Mouse (Mus musculus): ENCODE results near the gene 4930590J08Rik. TPM values are rescaled to one million over a fixed set of nuclear protein-coding genes. Genes with fewer than 3 reads are reported as not detected.
"Not testable (repeated sequence)": the region's sequence is repeated elsewhere in the genome, so short reads cannot be mapped to it uniquely, and the experiment has no call there.

Gene 4930590J08Rik
- total RNA-seq (2021) = 1 to 10 TPM; 2.4 to 2.9 TPM

GRCm38 (mm10) chr6:91902509-91902908, at the start of gene 4930590J08Rik:
Gene 4930590J08Rik (plus strand): TSS chr6:91902809.
- DNase-seq = not testable (repeated sequence)

GRCm38 (mm10) chr6:91858339-91858738, 44.3 kb upstream of the 4930590J08Rik start:
- no peak for DNase-seq

- no peak for DNase-seq
These were observed 39.8 kb upstream of the 4930590J08Rik start for GRCm38 (mm10) chr6:91862848-91863247.

DNA sequence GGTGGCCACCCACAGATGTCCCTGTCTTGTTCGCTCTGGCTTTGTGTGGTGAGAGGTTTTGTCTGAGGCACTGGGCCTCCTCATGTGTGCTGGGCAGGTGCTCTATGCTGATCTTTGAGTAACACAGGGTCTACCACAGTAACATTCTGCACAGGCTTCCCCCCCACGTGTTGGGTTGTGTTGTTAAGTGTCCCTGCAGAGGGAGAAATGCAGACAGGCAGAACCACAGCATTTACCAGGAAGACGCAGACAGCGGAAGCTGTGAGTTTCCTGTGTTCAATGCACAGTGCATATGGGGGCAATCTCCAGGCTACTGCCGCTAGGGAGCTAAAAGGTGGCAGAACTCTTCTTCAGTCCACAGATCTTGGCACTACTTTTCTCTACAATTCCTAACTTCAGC, 38.0 kb upstream of the 4930590J08Rik start:
- no peak for DNase-seq

DNA sequence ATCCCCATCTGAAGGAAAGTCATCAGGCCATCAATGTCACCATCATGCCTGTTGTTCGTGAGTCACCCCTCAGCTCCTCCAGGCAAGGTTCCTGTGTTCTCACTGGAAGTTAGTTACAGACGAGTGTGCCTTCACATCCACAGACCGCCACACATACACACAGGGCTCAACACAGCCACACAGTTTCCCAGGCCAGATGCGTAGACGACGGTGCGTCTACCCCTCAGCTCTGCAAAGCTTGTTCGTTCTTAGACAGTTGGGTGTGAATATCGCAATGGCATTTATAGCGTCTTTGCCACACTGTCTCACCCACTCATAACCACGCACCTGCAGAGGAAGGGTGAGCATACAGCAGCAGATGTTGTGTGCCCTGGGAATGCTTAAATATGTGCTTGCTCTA, 37.0 kb upstream of the 4930590J08Rik start:
- DNase-seq = no peak

GRCm38 (mm10) chr6:91868091-91868490, 34.5 kb upstream of the 4930590J08Rik start:
- no peak for DNase-seq

DNA sequence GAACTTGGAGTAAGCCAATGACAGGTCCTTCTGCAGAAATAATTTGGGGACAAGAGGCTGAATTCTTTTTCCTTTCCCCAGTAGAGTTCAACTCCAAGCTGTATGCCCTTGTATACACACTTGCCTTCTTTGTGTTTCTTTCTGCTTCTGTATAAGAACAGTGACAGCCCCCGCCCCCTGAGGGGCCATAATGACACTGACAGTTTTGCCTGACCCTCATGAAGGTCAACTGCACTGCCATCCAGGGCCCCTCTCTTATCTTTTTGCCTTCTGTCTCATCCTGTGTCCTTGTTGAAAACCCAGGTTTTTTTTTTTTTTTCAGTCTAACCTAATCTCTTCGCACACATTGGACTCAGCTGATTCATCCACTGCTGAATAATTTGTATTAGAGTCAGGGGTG, 29.8 kb upstream of the 4930590J08Rik start:
- no peak for DNase-seq

DNA sequence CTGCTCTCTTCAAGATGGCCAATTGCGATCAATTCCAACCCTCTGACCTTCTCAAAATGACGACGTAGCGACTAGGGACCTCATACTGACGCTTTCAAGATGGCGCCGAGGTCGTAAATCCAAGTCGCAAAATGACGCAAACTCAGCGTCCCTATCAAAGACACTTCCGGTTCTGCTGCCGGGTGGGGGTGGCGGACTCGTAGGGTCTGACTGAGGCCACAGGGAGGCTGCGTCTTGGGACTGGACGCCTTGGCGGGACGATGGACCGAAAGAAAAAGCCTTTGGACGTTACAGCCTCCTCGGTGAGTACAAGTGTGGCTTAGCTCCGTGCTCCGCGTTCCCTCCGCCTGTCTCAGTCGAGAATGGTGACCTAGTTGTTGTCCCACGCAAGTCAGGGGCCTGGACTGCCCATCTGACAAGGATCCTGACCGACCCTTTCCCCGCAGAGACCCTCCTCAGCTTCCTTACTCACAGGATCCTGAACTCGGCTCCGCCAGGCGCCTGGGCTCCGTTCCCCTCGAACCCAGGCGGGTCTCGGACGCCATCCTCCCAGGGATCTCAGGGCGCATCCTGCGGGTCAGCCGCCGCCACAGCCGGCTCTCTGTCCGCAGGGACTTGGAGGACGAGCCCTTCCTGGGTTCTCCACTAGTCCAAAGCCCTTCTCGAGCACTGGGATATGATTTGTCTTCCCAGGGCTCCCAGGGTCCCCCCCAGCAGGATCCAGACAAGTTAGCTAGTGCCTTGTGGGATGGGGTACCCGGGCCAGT, 24.5 kb upstream of the 4930590J08Rik start, which contains the start of gene Ccdc174:
Gene Ccdc174 (plus strand): TSS at position 169 of the 767 bp plus-strand sequence.
- peak; percentile 92 for DNase-seq

DNA sequence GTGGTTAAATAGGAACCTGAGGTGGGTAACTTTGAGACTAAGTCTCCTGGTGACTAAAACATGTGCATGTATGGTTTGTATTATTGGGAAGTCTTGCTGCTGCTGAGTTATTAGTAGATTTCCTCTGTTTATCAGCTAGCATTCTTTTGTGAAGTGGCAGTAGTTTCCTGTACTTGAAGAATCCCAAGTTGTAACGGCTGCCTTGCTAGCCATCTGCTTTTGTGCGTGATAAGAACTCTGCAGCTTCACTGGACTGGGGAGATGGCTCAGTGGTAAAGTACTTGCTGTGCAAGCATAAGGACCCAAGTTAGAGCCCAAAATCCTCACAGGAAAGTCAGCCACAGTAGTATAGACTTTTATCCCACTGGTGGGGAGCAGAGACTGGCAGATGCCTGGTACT, 18.8 kb upstream of the 4930590J08Rik start:
- no peak for DNase-seq

DNA sequence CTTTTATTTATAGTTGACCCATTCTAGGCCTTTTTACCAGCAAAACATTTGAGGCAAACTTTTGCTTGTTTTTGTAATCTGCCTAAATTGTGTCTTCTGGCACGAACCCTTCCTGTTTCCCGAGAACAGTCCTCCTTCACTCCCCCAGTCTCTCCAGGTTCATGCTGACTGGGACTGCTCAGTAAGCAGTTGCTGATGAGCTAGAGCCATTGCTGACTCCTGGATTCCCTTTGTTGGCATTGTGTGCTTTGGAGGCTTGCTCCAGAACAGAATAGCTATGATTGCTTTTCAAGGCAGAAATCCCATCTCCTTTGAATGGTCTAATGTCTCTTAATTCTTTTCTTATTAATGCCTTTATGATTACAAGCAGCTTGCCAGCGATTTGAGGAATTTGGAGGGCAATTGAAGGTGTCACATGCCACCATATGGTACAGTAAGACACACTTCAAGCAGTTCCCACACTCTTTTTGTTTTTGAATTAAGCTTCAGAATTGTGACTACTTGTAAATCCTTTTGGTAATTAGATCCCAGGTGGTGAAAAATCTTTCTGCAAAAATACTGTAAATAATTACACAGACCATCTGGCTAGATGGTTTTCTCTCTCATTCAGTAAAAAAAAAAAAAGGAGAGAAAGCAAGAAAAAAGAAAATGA, 13.2 kb upstream of the 4930590J08Rik start:
- no peak for DNase-seq

- DNase-seq = no peak
These were observed 12.0 kb upstream of the 4930590J08Rik start for GRCm38 (mm10) chr6:91890615-91891014.

DNA sequence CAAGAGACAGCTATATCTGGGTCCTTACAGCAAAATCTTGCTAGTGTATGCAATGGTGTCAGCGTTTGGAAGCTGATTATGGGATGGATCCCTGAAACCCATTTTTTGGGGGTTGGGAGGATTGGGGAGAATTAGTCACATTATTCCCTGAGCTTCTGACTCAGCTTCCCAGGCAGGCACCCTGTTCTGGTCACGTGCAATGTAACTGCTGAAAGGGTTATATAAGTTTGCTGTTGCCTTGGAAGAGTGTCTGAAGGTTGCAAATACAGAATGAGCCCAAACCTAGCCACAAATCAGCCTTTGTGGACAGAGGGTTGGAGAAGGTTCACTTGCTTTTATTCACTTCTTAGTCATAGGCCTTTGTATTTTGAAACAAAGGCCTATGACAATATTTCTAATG, 10.8 kb upstream of the 4930590J08Rik start:
- no peak for DNase-seq

DNA sequence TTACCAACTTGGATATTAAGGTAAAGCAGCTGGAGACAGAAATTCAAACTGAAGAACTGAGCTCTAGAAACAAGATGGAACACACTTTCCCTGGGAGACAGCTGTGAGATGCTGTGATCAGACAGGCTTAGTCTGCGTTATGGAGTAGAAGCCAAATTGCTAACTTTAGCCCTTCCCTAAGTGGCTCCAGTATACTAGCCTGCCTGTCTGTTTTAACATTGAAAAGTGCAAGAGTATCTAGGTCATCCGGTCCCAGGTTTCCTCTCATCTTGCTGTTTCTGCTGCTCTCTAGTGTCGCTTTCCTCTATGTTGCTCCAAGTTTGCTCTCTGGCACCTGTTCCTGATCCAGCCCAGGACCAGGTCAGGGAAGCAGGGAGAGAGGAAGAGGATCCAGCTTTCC, 5.8 kb upstream of the 4930590J08Rik start:
- DNase-seq = no peak

DNA sequence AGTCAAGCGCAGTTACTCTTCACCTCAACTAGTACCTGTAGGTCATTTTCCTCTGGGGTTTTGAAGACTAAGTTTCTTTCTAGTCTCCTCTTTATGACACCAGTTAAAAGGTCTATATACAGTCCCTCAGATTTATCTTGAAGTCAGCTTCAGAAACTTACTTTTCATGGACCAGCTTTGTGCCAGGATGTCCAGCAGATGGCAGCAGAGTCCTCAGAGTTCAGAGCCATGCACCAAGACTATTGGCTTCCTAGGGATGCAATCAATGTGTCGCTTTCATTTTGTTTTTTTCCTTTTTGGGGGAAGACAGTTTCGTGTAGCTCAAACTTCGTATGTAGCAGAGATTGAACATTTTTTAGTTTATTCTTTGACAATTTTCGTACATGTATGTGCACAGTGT, 1.1 kb upstream of the 4930590J08Rik start:
- DNase-seq = peak; percentile 60 to 72

GRCm38 (mm10) chr6:91914011-91914410, 11.4 kb downstream of the 4930590J08Rik start:
- no peak for DNase-seq

- DNase-seq = peak; percentile 16 to 19
These were observed 14.7 kb downstream of the 4930590J08Rik start for GRCm38 (mm10) chr6:91917286-91917685.

GRCm38 (mm10) chr6:91917716-91918115, 15.1 kb downstream of the 4930590J08Rik start:
- DNase-seq = no peak

DNA sequence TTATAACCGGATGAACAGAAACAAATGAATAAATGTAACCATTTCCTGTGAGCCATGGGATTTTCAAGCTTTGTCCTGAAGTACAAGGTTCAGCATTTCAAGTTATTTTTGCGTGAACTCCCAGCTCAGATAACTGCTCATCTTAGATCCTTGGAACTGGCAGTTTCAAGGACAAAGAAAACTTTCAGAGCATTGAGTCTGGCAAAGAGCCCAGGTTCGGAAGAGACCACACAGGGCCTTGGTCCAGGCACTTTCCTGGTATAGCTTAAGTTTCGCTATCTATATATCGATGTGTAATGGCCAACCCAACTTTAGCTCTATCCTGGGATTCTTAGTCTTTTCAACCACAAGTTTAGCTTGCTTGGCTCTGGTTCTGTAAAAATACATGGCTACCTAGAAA, 28.6 kb downstream of the 4930590J08Rik start:
- DNase-seq = no peak

GRCm38 (mm10) chr6:91938491-91938890, 35.9 kb downstream of the 4930590J08Rik start:
- DNase-seq = no peak

- no peak for DNase-seq
These were observed 45.8 kb downstream of the 4930590J08Rik start for GRCm38 (mm10) chr6:91948426-91948825.

DNA sequence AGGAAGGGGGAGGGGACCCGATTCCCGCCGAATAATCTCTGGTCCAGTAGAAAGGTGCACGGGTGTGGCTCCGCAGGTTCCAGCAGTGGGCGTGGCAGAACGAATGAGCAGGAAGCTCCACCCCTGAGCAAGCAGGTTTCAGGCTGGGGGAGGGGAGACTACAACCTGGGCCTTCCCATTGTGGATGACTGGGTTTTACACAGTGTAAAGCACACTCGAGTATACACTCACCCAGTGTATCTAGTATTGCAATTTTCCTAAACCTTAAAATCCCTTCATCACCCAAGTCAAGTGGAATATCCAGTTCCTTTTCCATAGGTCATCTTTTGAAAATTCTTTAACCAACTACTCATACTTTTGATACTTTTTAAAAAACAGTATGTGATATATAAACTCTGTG, 55.4 kb downstream of the 4930590J08Rik start:
- not testable (repeated sequence) for DNase-seq

DNA sequence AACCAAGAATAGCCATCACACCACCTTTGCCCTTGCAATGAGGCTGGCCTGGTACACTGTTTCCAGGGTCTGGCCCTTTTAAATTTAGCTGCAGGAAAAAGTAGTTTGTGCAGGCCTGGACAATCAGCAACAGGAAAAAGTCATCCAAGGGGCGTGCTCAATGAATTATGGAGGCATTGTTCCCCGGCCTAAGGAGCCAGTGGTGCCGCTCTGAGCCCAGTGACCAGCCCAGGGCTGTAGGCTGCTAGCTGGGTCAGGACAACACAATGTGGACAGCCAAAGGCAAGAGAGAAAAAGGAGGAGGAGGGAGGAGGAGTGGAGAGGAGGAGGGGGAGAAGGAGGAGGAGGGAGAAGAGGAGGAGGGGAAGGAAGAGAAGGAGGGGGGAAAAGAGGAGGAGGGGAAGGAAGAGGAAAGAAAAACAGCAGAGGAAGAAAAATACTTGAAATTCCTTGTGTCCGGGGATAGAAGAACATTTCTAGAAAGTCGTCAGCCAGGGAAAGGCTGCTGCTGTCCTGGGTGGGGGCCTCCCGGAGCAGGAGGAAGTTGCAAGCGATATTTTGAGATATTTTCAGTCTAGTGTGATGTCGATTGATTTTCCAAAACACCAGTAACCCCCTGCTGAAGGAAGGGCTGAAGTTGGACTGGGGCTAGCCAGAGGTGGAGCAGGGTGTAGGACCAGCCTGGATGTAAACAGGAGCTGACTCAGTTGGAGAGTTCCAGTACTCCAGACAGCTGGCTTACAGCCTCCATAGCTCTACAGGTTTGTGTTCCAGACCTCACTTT, 57.6 kb downstream of the 4930590J08Rik start:
- DNase-seq = no peak

- no peak for DNase-seq
These were observed 60.8 kb downstream of the 4930590J08Rik start for GRCm38 (mm10) chr6:91963429-91963828.

Measured in layer of hippocampus, postnatal 36 days (tissue).